Mouse (Mus musculus): ENCODE measurements around the gene Syn3. TPM values are rescaled to one million over a fixed set of nuclear protein-coding genes. Genes with fewer than 3 reads are reported as not detected.

Syn3 gene
- total RNA-seq, 1 experiment = 1.5 TPM

DNA sequence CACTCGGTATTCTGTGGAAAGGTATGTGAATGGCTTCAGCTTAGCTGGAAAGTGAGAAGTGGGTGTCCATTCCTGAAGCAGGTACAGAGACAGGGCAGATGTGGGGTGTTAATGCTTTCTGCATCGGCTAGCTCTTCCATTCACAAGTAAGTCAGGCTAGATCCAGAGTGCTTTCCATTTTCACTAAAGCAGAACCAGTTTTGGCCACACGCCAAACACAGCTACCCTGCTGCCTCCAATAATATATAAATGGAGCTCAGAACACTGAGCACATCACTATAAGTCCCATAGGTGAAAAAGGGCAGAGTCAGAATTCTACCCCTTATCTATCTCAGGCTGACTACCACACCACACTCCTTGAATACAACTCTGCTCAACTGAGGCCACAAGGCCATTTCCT is 69.0 kb downstream of the Syn3 start:
- no peak for TF ChIP-seq CHD2 (IDR thresholded peaks at IDR 0.05; ENCODE audit: low read depth, low read length)
- no peak for TF ChIP-seq MAFK (IDR thresholded peaks at IDR 0.05; ENCODE audit: insufficient read depth, low read depth, low read length)
- no peak for TF ChIP-seq ZC3H11A (IDR thresholded peaks at IDR 0.05; ENCODE audit: borderline replicate concordance, low read depth, low read length)
- no peak for TF ChIP-seq ZNF384 (IDR thresholded peaks at IDR 0.05; ENCODE audit: low read depth, low read length)
- TF ChIP-seq HCFC1 (IDR thresholded peaks at IDR 0.05; ENCODE audit: borderline replicate concordance, insufficient read depth, low read length) = no peak
- no peaks in the 10 kb centered on the region for H3K9me3 ChIP-seq (ENCODE audit: control insufficient read depth, insufficient read depth, low read depth, low read length)
- no peak overlapping the region for H3K27ac ChIP-seq (ENCODE audit: insufficient read depth, low read depth, low read length, poor library complexity, severe bottlenecking)
- no peak for DNase-seq (ENCODE audit: low read depth, low spot score)
- H3K4me3 ChIP-seq (ENCODE audit: insufficient read depth in 1 of 2, low read depth in 1 of 2, low read length in 2 of 2, poor library complexity in 1 of 2, severe bottlenecking in 1 of 2) = no peak overlapping the region
- no peak overlapping the region for H3K9ac ChIP-seq (ENCODE audit: insufficient read depth, low read depth, low read length, poor library complexity, severe bottlenecking)
- in situ Hi-C loops (cut with MboI; ENCODE audit: low sequenced_read_pairs in 2 of 2, unreplicated experiment in 2 of 2) = no loop called here
- H3K4me1 ChIP-seq (ENCODE audit: control insufficient read depth in 2 of 2, insufficient read depth in 2 of 2, low read length in 2 of 2, poor library complexity in 1 of 2) = peaks cover 1 to 4% of the 10 kb centered on the region in 2 experiments
- H3K36me3 ChIP-seq (ENCODE audit: control insufficient read depth, insufficient read depth, low read length, poor library complexity, severe bottlenecking) = no peaks in the 10 kb centered on the region

DNA sequence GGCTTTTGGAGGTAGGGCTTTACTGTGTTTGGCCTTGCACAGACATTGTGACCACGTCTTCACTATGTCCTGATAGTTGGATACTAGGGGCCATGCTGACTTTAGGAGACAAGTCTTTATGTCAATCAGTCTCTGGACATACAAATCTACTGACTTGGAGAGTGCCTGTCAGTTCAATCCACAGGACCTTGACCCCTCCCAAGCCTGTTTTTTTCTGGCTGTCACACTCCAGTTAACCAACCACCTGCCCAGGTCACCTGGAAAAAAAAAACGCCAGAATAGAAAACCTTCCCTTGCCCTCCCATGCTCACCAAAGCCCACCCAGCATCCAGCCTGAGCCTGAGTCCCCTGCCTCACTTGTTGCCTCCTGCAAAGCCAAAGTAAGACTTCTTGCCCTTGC is 70.7 kb downstream of the Syn3 start:
- H3K9me3 ChIP-seq (ENCODE audit: control insufficient read depth, insufficient read depth, low read depth, low read length) = no peaks in the 10 kb centered on the region
- no peak overlapping the region for H3K4me3 ChIP-seq (ENCODE audit: insufficient read depth in 1 of 2, low read depth in 1 of 2, low read length in 2 of 2, poor library complexity in 1 of 2, severe bottlenecking in 1 of 2)
- no peaks in the 10 kb centered on the region for H3K4me1 ChIP-seq (ENCODE audit: control insufficient read depth in 2 of 2, insufficient read depth in 2 of 2, low read length in 2 of 2, poor library complexity in 1 of 2)
- H3K36me3 ChIP-seq (ENCODE audit: control insufficient read depth, insufficient read depth, low read length, poor library complexity, severe bottlenecking) = no peaks in the 10 kb centered on the region
- no peak overlapping the region for H3K27ac ChIP-seq (ENCODE audit: insufficient read depth, low read depth, low read length, poor library complexity, severe bottlenecking)
- TF ChIP-seq HCFC1 (IDR thresholded peaks at IDR 0.05; ENCODE audit: borderline replicate concordance, insufficient read depth, low read length) = no peak
- no peak for TF ChIP-seq MAFK (IDR thresholded peaks at IDR 0.05; ENCODE audit: insufficient read depth, low read depth, low read length)
- TF ChIP-seq CHD2 (IDR thresholded peaks at IDR 0.05; ENCODE audit: low read depth, low read length) = no peak
- TF ChIP-seq ZNF384 (IDR thresholded peaks at IDR 0.05; ENCODE audit: low read depth, low read length) = no peak
- no peak for TF ChIP-seq ZC3H11A (IDR thresholded peaks at IDR 0.05; ENCODE audit: borderline replicate concordance, low read depth, low read length)
- no peak overlapping the region for H3K9ac ChIP-seq (ENCODE audit: insufficient read depth, low read depth, low read length, poor library complexity, severe bottlenecking)
- in situ Hi-C loops (cut with MboI; ENCODE audit: low sequenced_read_pairs in 2 of 2, unreplicated experiment in 2 of 2) = no loop called here
- DNase-seq (ENCODE audit: low read depth, low spot score) = no peak

DNA sequence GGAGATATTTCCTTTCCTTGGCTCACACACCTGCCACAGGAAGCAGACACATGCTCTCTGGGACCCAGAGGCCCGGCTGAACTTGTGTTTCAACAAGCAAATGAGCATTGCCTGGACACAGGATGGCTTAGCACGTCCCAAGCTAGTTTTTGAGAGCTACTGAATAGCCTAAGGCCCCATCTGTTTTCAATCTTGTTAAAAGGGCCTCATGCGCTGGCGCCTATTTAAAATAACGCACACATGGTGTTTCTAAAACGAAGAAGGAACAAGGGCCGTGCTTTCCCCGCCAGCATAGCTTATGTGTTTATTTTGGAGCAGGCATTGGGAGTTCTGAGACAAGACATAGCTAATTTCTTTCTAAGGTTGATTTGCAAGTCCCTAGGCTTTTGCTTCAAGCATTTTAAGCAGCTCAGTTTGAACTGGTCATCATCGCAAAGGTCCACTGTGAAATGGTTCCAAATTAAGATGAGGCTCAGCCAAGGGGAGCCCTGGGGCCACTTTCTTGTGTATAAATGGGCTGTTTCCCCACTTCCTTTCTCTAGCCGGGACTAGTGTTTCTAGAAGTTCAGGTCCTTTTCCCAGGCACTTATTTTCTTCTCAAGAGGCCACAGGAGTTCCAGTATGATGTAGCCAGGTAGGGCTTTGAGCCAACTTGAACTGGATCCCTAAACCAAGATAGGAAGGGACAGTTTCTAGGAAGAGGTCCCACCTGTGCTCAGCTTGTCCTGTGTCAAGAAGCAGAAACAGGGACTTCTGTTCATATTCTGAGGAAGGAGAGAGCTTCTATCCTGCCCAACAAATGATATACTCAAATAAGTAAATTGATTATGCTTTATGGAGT is 72.8 kb downstream of the Syn3 start:
- H3K4me3 ChIP-seq (ENCODE audit: insufficient read depth in 1 of 2, low read depth in 1 of 2, low read length in 2 of 2, poor library complexity in 1 of 2, severe bottlenecking in 1 of 2) = no peak overlapping the region
- in situ Hi-C loops (cut with MboI; ENCODE audit: low sequenced_read_pairs in 2 of 2, unreplicated experiment in 2 of 2) = no loop called here
- no peak for TF ChIP-seq ZNF384 (IDR thresholded peaks at IDR 0.05; ENCODE audit: low read depth, low read length)
- no peak for TF ChIP-seq MAFK (IDR thresholded peaks at IDR 0.05; ENCODE audit: insufficient read depth, low read depth, low read length)
- no peak for TF ChIP-seq ZC3H11A (IDR thresholded peaks at IDR 0.05; ENCODE audit: borderline replicate concordance, low read depth, low read length)
- H3K9me3 ChIP-seq (ENCODE audit: control insufficient read depth, insufficient read depth, low read depth, low read length) = no peaks in the 10 kb centered on the region
- no peaks in the 10 kb centered on the region for H3K36me3 ChIP-seq (ENCODE audit: control insufficient read depth, insufficient read depth, low read length, poor library complexity, severe bottlenecking)
- no peak for DNase-seq (ENCODE audit: low read depth, low spot score)
- H3K27ac ChIP-seq (ENCODE audit: insufficient read depth, low read depth, low read length, poor library complexity, severe bottlenecking) = no peak overlapping the region
- no peaks in the 10 kb centered on the region for H3K4me1 ChIP-seq (ENCODE audit: control insufficient read depth in 2 of 2, insufficient read depth in 2 of 2, low read length in 2 of 2, poor library complexity in 1 of 2)
- H3K9ac ChIP-seq (ENCODE audit: insufficient read depth, low read depth, low read length, poor library complexity, severe bottlenecking) = no peak overlapping the region

DNA sequence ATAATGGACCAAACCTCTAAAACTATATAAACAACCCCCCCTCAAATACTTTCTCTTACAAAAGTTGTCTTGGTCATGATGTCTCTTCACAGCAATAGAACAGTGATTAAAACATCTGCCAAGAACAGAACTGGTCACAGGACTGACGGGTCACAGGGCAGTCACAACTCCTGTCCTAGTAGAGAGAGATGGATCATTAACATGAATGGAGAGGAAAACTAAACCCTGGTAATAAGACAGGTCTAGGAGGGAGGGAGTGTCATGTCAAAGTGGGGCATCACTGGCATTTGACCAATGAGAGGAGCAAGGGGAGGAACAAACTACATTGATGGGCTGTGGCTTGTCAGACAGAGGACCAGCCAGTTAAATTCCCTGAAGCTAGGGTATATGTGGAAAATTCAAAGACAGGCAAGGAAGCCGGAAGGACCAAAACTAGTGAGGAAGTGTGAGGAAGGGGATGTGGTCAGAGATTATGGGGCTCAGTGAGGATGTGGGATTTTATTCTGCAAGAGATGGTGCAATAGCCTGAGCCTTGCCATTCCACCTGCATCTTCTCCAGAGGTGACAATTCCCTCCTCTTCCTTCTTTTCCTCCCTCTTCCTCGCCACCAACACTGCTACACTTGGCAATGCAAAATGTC is 76.8 kb downstream of the Syn3 start:
- Histone ChIP-seq H3K4me1 (ENCODE audit: control insufficient read depth in 2 of 2, insufficient read depth in 2 of 2, low read length in 2 of 2, poor library complexity in 1 of 2) (no peaks in the 10 kb centered on the region), H3K27ac (ENCODE audit: insufficient read depth, low read depth, low read length, poor library complexity, severe bottlenecking) (no peak overlapping the region), H3K36me3 (ENCODE audit: control insufficient read depth, insufficient read depth, low read length, poor library complexity, severe bottlenecking) (no peaks in the 10 kb centered on the region), H3K9ac (ENCODE audit: insufficient read depth, low read depth, low read length, poor library complexity, severe bottlenecking) (no peak overlapping the region), H3K9me3 (ENCODE audit: control insufficient read depth, insufficient read depth, low read depth, low read length) (no peaks in the 10 kb centered on the region), H3K4me3 (ENCODE audit: insufficient read depth in 1 of 2, low read depth in 1 of 2, low read length in 2 of 2, poor library complexity in 1 of 2, severe bottlenecking in 1 of 2) (no peak overlapping the region)
- TF ChIP-seq ZNF384 (IDR thresholded peaks at IDR 0.05; ENCODE audit: low read depth, low read length) = no peak
- TF ChIP-seq ZC3H11A (IDR thresholded peaks at IDR 0.05; ENCODE audit: borderline replicate concordance, low read depth, low read length) = no peak
- no peak for TF ChIP-seq MAFK (IDR thresholded peaks at IDR 0.05; ENCODE audit: insufficient read depth, low read depth, low read length)
- no peak for TF ChIP-seq HCFC1 (IDR thresholded peaks at IDR 0.05; ENCODE audit: borderline replicate concordance, insufficient read depth, low read length)
- DNase-seq (ENCODE audit: low read depth, low spot score) = no peak
- in situ Hi-C loops (cut with MboI; ENCODE audit: low sequenced_read_pairs in 2 of 2, unreplicated experiment in 2 of 2) = no loop called here
